Mouse (Mus musculus) testis, adult 2 months (tissue): ENCODE data around the gene Tpd52l2.

Experiments
- CTCF ChIP-seq: fragments of 200-500 bp; IDR thresholded peaks from 2 replicates; pipeline ENCODE4 v1.5.1; 2012; ENCODE audit warnings: low read depth, mild to moderate bottlenecking, inconsistent platforms, low read length, moderate library complexity; ENCODE audit not compliant: control insufficient read depth, insufficient read depth, insufficient replicate concordance
- POLR2A ChIP-seq: fragments of 200-500 bp; IDR thresholded peaks from 2 replicates; pipeline ENCODE4 v1.6.1; 2012; ENCODE audit warnings: low read depth, mild to moderate bottlenecking, inconsistent platforms, low read length, moderate library complexity; ENCODE audit not compliant: control insufficient read depth

GRCm38 (mm10) chr2:181458411-181459152, 38.4 kb upstream of the Tpd52l2 start:
- TF ChIP-seq CTCF, result no peak
- no peak for TF ChIP-seq POLR2A
